Mouse (Mus musculus) stomach, postnatal 0 days (tissue): ENCODE measurements at regions not wholly inside any gene's neighbourhood (a gene's known extent, or its start where the extent isn't known, plus 50 kb on each side); places are given as distances from the start of the nearest gene placed in this dataset.

Source experiments
- ATAC-seq: fragments of 200-750 bp; cut with Nextera tagmentation; 2 replicates; pipeline ENCODE4 v1.8.0; 2017; ENCODE audit not compliant: low FRiP score, low TSS enrichment
- DNase-seq: peaks from one replicate; pipeline ENCODE4 v3.0.0-alpha.2; 2016; ENCODE audit warnings: low spot score
- H3K27ac ChIP-seq: fragments of 300-500 bp; sonication (generic); replicated peaks from 2 replicates; pipeline ENCODE4 v1.5.1; 2014; ENCODE audit warnings: mild to moderate bottlenecking, control low read depth
- H3K27me3 ChIP-seq: fragments of 300-500 bp; sonication (generic); 2 replicates; pipeline ENCODE4 v1.6.1; 2014; ENCODE audit warnings: low read length; ENCODE audit not compliant: control insufficient read depth, insufficient read depth
- H3K36me3 ChIP-seq: fragments of 300-500 bp; sonication (generic); 2 replicates; pipeline ENCODE4 v1.6.1; 2014; ENCODE audit warnings: low read length, mixed read lengths; ENCODE audit not compliant: control insufficient read depth, insufficient read depth
- H3K4me1 ChIP-seq: fragments of 300-500 bp; sonication (generic); replicated peaks from 2 replicates; pipeline ENCODE4 v1.6.1; 2014; ENCODE audit warnings: antibody characterized with exemption; ENCODE audit not compliant: control insufficient read depth, insufficient read depth
- H3K4me2 ChIP-seq: fragments of 300-500 bp; sonication (generic); replicated peaks from 2 replicates; pipeline ENCODE4 v1.6.1; 2014; ENCODE audit warnings: low read depth, mild to moderate bottlenecking, control low read depth, moderate library complexity
- H3K4me3 ChIP-seq: fragments of 300-500 bp; sonication (generic); 2 replicates; pipeline ENCODE4 v1.5.1; 2014; ENCODE audit warnings: low read depth, low read length, control low read depth
- H3K9ac ChIP-seq: fragments of 300-500 bp; sonication (generic); 2 replicates; pipeline ENCODE4 v1.6.1; 2014; ENCODE audit warnings: mild to moderate bottlenecking, low read length, control low read depth, mixed read lengths
- H3K9me3 ChIP-seq: fragments of 300-500 bp; sonication (generic); 2 replicates; pipeline ENCODE4 v1.6.1; 2016; ENCODE audit warnings: low read length; ENCODE audit not compliant: control insufficient read depth
- CTCF ChIP-seq: IDR thresholded peaks from 2 replicates; pipeline ENCODE4 v1.5.1; 2016; ENCODE audit warnings: antibody characterized with exemption, low read depth, mild to moderate bottlenecking, moderate library complexity
- EP300 ChIP-seq: optimal IDR thresholded peaks from 2 replicates; pipeline ENCODE3; 2016; ENCODE audit warnings: antibody characterized with exemption
- WGBS: fragments of 180-500 bp; shearing (Covaris S2); extraction: QIAGEN DNeasy Blood & Tissue Kit; methylation state at CpG from one replicate; pipeline ENCODE4 v1.1.7; 2014; 5-methylcytosine and 5-hydroxymethylcytosine counted together

DNA sequence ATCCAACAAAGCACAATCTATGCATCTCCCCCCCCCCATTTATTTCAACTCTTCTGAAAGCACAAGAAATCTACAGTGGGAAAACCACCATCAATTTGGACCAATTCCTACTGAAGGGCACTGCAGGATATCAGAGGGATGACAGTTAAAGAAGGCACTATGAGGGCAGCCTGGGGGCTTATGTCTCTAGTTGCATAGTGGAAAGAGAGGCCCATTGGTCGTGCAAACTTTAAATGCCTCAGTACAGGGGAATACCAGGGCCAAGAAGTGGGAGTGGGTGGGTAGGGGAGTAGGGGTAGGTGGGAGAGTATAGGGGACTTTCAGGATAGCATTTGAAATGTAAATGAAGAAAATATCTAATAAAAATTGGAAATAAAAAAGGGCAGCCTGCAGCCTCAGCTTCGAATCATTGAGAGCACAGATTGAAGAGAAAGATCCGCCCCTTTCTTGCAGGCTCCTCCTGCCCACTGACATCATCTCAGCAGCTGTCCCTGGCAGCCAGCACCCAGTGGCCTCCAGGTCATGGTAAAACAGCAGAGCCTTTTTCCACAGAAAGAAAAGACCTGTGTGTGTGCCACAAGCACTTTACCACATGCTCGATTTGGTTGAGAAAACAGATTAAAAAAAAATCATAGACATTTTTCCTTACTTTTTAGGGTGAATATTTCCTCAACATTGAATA, 571.6 kb upstream of the Adamts5 start:
- Histone ChIP-seq H3K9me3 (no peaks in the 10 kb centered on the region), H3K27ac (no peak overlapping the region), H3K4me1 (no peaks in the 10 kb centered on the region), H3K9ac (no peak overlapping the region), H3K4me3 (no peak overlapping the region), H3K27me3 (no peaks in the 10 kb centered on the region), H3K36me3 (no peaks in the 10 kb centered on the region), H3K4me2 (no peak overlapping the region)
- DNase-seq, result no peak
- WGBS, result 66% methylated on average over 4 of the region's 4 CpGs
- no peak for ATAC-seq
- TF ChIP-seq CTCF, result no peak
- no peak for TF ChIP-seq EP300

DNA sequence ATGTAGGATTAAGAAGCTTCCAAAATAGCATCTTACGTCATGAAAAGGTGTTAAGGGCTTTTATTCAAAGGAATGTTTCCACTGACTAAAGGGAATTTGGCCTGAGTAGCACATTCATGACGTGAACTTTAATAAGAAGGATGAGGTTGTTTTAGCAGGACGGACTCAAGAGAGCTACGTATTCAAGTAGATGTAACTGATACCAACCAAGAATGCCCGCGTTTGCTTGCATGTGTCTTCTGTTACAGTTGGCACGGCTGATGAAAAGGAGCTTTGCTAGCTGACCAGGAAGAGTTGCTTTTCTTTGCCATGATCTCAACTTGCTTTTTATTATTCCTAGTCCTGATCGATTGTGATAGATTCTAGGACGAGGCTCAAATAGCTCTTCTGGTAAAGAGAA, 559.4 kb upstream of the Adamts5 start:
- H3K27ac ChIP-seq, result no peak overlapping the region
- WGBS, result 77% methylated on average over 9 of the region's 9 CpGs
- no peaks in the 10 kb centered on the region for H3K4me1 ChIP-seq
- H3K9ac ChIP-seq, result no peak overlapping the region
- ATAC-seq (no peak), DNase-seq (no peak)
- H3K4me2 ChIP-seq, result no peak overlapping the region
- TF ChIP-seq CTCF (no peak), EP300 (no peak)
- no peaks in the 10 kb centered on the region for H3K9me3 ChIP-seq
- no peaks in the 10 kb centered on the region for H3K27me3 ChIP-seq
- H3K4me3 ChIP-seq, result no peak overlapping the region
- no peaks in the 10 kb centered on the region for H3K36me3 ChIP-seq

- Histone ChIP-seq H3K27ac (no peak overlapping the region), H3K9me3 (no peaks in the 10 kb centered on the region), H3K4me1 (no peaks in the 10 kb centered on the region), H3K36me3 (no peaks in the 10 kb centered on the region), H3K4me3 (no peak overlapping the region), H3K27me3 (no peaks in the 10 kb centered on the region), H3K4me2 (no peak overlapping the region), H3K9ac (no peak overlapping the region)
- 71% methylated on average over 3 of the region's 3 CpGs for WGBS
- TF ChIP-seq EP300 (no peak), CTCF (no peak)
- DNase-seq (no peak), ATAC-seq (no peak)
Measured at GRCm38 (mm10) chr16:86456649-86457048, 555.0 kb upstream of the Adamts5 start.

- Histone ChIP-seq H3K9me3 (no peaks in the 10 kb centered on the region), H3K9ac (no peak overlapping the region), H3K27ac (no peak overlapping the region), H3K4me2 (no peak overlapping the region), H3K4me1 (no peaks in the 10 kb centered on the region), H3K36me3 (no peaks in the 10 kb centered on the region), H3K4me3 (no peak overlapping the region), H3K27me3 (no peaks in the 10 kb centered on the region)
- no peak for ATAC-seq
- WGBS, result 63% methylated on average over 3 of the region's 3 CpGs
- no peak for DNase-seq
- TF ChIP-seq EP300 (no peak), CTCF (no peak)
Measured at GRCm38 (mm10) chr16:86454810-86455209, 553.2 kb upstream of the Adamts5 start.

DNA sequence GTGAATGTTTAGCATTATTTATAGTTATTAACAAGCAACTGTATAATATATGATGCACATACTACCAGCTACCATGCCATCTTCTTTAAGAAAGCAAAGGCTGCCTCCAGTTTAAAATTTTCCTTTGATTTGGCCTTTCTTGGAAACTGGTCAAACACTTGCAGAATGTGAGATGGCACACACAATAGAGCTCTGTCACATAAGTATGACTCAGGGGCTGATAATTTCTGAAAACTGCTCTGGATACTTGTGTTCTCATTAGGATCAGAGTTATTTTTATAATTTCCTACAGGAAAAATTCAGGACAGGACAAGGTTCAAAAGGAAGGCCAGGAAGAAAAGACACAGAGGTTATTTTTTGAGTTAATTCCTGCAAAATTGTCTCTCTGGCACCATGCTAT, 552.4 kb upstream of the Adamts5 start:
- no peak overlapping the region for H3K4me3 ChIP-seq
- H3K4me1 ChIP-seq, result no peaks in the 10 kb centered on the region
- H3K36me3 ChIP-seq, result no peaks in the 10 kb centered on the region
- ATAC-seq (no peak), DNase-seq (no peak)
- TF ChIP-seq CTCF (no peak), EP300 (no peak)
- no peak overlapping the region for H3K4me2 ChIP-seq
- H3K27me3 ChIP-seq, result no peaks in the 10 kb centered on the region
- no peaks in the 10 kb centered on the region for H3K9me3 ChIP-seq
- no peak overlapping the region for H3K27ac ChIP-seq
- no peak overlapping the region for H3K9ac ChIP-seq

- Histone ChIP-seq H3K27ac (no peak overlapping the region), H3K4me2 (no peak overlapping the region), H3K4me1 (no peaks in the 10 kb centered on the region), H3K4me3 (no peak overlapping the region), H3K9ac (no peak overlapping the region), H3K36me3 (no peaks in the 10 kb centered on the region), H3K27me3 (no peaks in the 10 kb centered on the region), H3K9me3 (no peaks in the 10 kb centered on the region)
- TF ChIP-seq EP300, result no peak
- TF ChIP-seq CTCF, result no peak
- DNase-seq (no peak), ATAC-seq (no peak)
- 21% methylated on average over 1 of the region's 1 CpGs for WGBS
Measured at GRCm38 (mm10) chr16:86448478-86449160, 547.0 kb upstream of the Adamts5 start.
